Mouse (Mus musculus): ENCODE results near the gene Csrnp1. TPM values are rescaled to one million over a fixed set of nuclear protein-coding genes. Genes with fewer than 3 reads are reported as not detected.

The Csrnp1 gene
- polyA plus RNA-seq, 2 experiments: 0.38 to 2.2 TPM

- WGBS (ENCODE audit: insufficient replicate concordance): 65% methylated on average over 9 of the region's 9 CpGs
- H3K36me3 ChIP-seq (replicated peaks; ENCODE audit: control insufficient read depth, insufficient read depth, low read depth): no peaks in the 10 kb centered on the region
- no peaks in the 10 kb centered on the region for H3K4me1 ChIP-seq (replicated peaks; ENCODE audit: control insufficient read depth in 2 of 2, insufficient read depth in 2 of 2, low read length in 1 of 2)
- no peak overlapping the region for H3K4me3 ChIP-seq (ENCODE audit: insufficient read depth in 1 of 2, low read depth in 2 of 2, low read length in 2 of 2)
- no peak overlapping the region for H3K9ac ChIP-seq (replicated peaks)
- DNase-seq (ENCODE audit: low read depth in 3 of 3, low spot score in 3 of 3): no peak
- TF ChIP-seq CTCF (IDR thresholded peaks at IDR 0.05; ENCODE audit: low read depth): no peak
- TF ChIP-seq EP300 (IDR thresholded peaks at IDR 0.05; ENCODE audit: low read depth): no peak
- no peak for ATAC-seq (ENCODE audit: insufficient read depth)
- H3K4me2 ChIP-seq (ENCODE audit: low read depth): no peak overlapping the region
- H3K9me3 ChIP-seq (ENCODE audit: control insufficient read depth, low read length): no peaks in the 10 kb centered on the region
- H3K27me3 ChIP-seq (ENCODE audit: control insufficient read depth, insufficient read depth, low read length): no peaks in the 10 kb centered on the region
- H3K27ac ChIP-seq: no peak overlapping the region
Observed at GRCm38 (mm10) chr9:119951388-119951787, 33.1 kb downstream of the Csrnp1 start.

GRCm38 (mm10) chr9:119950434-119950833 lies 34.0 kb downstream of the Csrnp1 start:
- no peak overlapping the region for H3K9ac ChIP-seq (replicated peaks)
- WGBS (ENCODE audit: insufficient replicate concordance): 65% methylated on average over 6 of the region's 6 CpGs
- H3K27ac ChIP-seq: no peak overlapping the region
- H3K36me3 ChIP-seq (replicated peaks; ENCODE audit: control insufficient read depth, insufficient read depth, low read depth): no peaks in the 10 kb centered on the region
- no peak overlapping the region for H3K4me3 ChIP-seq (ENCODE audit: insufficient read depth in 1 of 2, low read depth in 2 of 2, low read length in 2 of 2)
- no peaks in the 10 kb centered on the region for H3K4me1 ChIP-seq (replicated peaks; ENCODE audit: control insufficient read depth in 2 of 2, insufficient read depth in 2 of 2, low read length in 1 of 2)
- no peak for TF ChIP-seq CTCF (IDR thresholded peaks at IDR 0.05; ENCODE audit: low read depth)
- no peak for TF ChIP-seq EP300 (IDR thresholded peaks at IDR 0.05; ENCODE audit: low read depth)
- H3K4me2 ChIP-seq (ENCODE audit: low read depth): no peak overlapping the region
- no peaks in the 10 kb centered on the region for H3K9me3 ChIP-seq (ENCODE audit: control insufficient read depth, low read length)
- DNase-seq (ENCODE audit: low read depth in 3 of 3, low spot score in 3 of 3) (no peak), ATAC-seq (ENCODE audit: insufficient read depth) (no peak)
- no peaks in the 10 kb centered on the region for H3K27me3 ChIP-seq (ENCODE audit: control insufficient read depth, insufficient read depth, low read length)

GRCm38 (mm10) chr9:119948804-119949203 lies 35.7 kb downstream of the Csrnp1 start:
- DNase-seq (ENCODE audit: low read depth in 3 of 3, low spot score in 3 of 3): no peak

GRCm38 (mm10) chr9:119945173-119945900 lies 39.1 kb downstream of the Csrnp1 start:
- TF ChIP-seq EP300 (IDR thresholded peaks at IDR 0.05; ENCODE audit: low read depth): no peak
- TF ChIP-seq CTCF (IDR thresholded peaks at IDR 0.05; ENCODE audit: low read depth): peak; percentile 89
- 66% methylated on average over 12 of the region's 12 CpGs for WGBS (ENCODE audit: insufficient replicate concordance)
- Histone ChIP-seq H3K9me3 (ENCODE audit: control insufficient read depth, low read length) (no peaks in the 10 kb centered on the region), H3K27ac (no peak overlapping the region), H3K36me3 (replicated peaks; ENCODE audit: control insufficient read depth, insufficient read depth, low read depth) (no peaks in the 10 kb centered on the region), H3K4me2 (ENCODE audit: low read depth) (no peak overlapping the region), H3K27me3 (ENCODE audit: control insufficient read depth, insufficient read depth, low read length) (no peaks in the 10 kb centered on the region), H3K4me3 (ENCODE audit: insufficient read depth in 1 of 2, low read depth in 2 of 2, low read length in 2 of 2) (no peak overlapping the region), H3K9ac (replicated peaks) (no peak overlapping the region), H3K4me1 (replicated peaks; ENCODE audit: control insufficient read depth in 2 of 2, insufficient read depth in 2 of 2, low read length in 1 of 2) (no peaks in the 10 kb centered on the region)
- DNase-seq (ENCODE audit: low read depth in 3 of 3, low spot score in 3 of 3) (peak in 2 of 3 experiments; percentile 11 to 16), ATAC-seq (ENCODE audit: insufficient read depth) (no peak)

More at GRCm38 (mm10) chr9:119948804-119949203, 35.7 kb downstream of the Csrnp1 start:
- no peaks in the 10 kb centered on the region for H3K27me3 ChIP-seq (ENCODE audit: control insufficient read depth, insufficient read depth, low read length)
- H3K4me2 ChIP-seq (ENCODE audit: low read depth): no peak overlapping the region
- ATAC-seq (ENCODE audit: insufficient read depth): no peak
- H3K9me3 ChIP-seq (ENCODE audit: control insufficient read depth, low read length): no peaks in the 10 kb centered on the region
- H3K4me3 ChIP-seq (ENCODE audit: insufficient read depth in 1 of 2, low read depth in 2 of 2, low read length in 2 of 2): no peak overlapping the region
- no peak for TF ChIP-seq EP300 (IDR thresholded peaks at IDR 0.05; ENCODE audit: low read depth)
- TF ChIP-seq CTCF (IDR thresholded peaks at IDR 0.05; ENCODE audit: low read depth): no peak
- H3K4me1 ChIP-seq (replicated peaks; ENCODE audit: control insufficient read depth in 2 of 2, insufficient read depth in 2 of 2, low read length in 1 of 2): no peaks in the 10 kb centered on the region
- 10% methylated on average over 3 of the region's 3 CpGs for WGBS (ENCODE audit: insufficient replicate concordance)
- H3K9ac ChIP-seq (replicated peaks): no peak overlapping the region
- no peaks in the 10 kb centered on the region for H3K36me3 ChIP-seq (replicated peaks; ENCODE audit: control insufficient read depth, insufficient read depth, low read depth)
- H3K27ac ChIP-seq: no peak overlapping the region

GRCm38 (mm10) chr9:119943326-119943725 lies 41.1 kb downstream of the Csrnp1 start:
- Histone ChIP-seq H3K4me1 (replicated peaks; ENCODE audit: control insufficient read depth in 2 of 2, insufficient read depth in 2 of 2, low read length in 1 of 2) (no peaks in the 10 kb centered on the region), H3K9ac (replicated peaks) (no peak overlapping the region), H3K27ac (no peak overlapping the region), H3K36me3 (replicated peaks; ENCODE audit: control insufficient read depth, insufficient read depth, low read depth) (no peaks in the 10 kb centered on the region), H3K4me2 (ENCODE audit: low read depth) (no peak overlapping the region), H3K9me3 (ENCODE audit: control insufficient read depth, low read length) (no peaks in the 10 kb centered on the region), H3K27me3 (ENCODE audit: control insufficient read depth, insufficient read depth, low read length) (no peaks in the 10 kb centered on the region), H3K4me3 (ENCODE audit: insufficient read depth in 1 of 2, low read depth in 2 of 2, low read length in 2 of 2) (no peak overlapping the region)
- WGBS (ENCODE audit: insufficient replicate concordance): 50% methylated on average over 1 of the region's 1 CpGs
- DNase-seq (ENCODE audit: low read depth in 3 of 3, low spot score in 3 of 3) (no peak), ATAC-seq (ENCODE audit: insufficient read depth) (no peak)
- TF ChIP-seq CTCF (IDR thresholded peaks at IDR 0.05; ENCODE audit: low read depth): no peak
- TF ChIP-seq EP300 (IDR thresholded peaks at IDR 0.05; ENCODE audit: low read depth): no peak

All from liver, embryonic 14.5 days (tissue).